Mouse (Mus musculus) ES-E14 (cell line): Measurements from ENCODE around the gene Trpm4. TPM values are rescaled to one million over a fixed set of nuclear protein-coding genes. Genes with fewer than 3 reads are reported as not detected.

ENCODE experiments used
- DNase-seq: peaks from one replicate; pipeline ENCODE4 v3.0.0-alpha.2; 2013; ENCODE audit warnings: low read depth, low spot score
- H3K27ac ChIP-seq: 2 replicates; pipeline ENCODE4 v1.5.1; 2012; ENCODE audit warnings: low read depth, mild to moderate bottlenecking, low read length, moderate library complexity, mixed read lengths; ENCODE audit not compliant: poor library complexity, insufficient read depth, severe bottlenecking
- H3K36me3 ChIP-seq: 2 replicates; pipeline ENCODE4 v1.6.1; 2012; ENCODE audit warnings: mild to moderate bottlenecking, low read length, moderate library complexity, mixed read lengths; ENCODE audit not compliant: control insufficient read depth, poor library complexity, insufficient read depth, severe bottlenecking
- H3K4me1 ChIP-seq, 2 experiments: fragments of 150-350 bp in 1 of 2; sonication (generic) in 1 of 2; 2 replicates each; pipeline ENCODE4 v1.6.1; 2012; ENCODE audit warnings: low read length in 2 of 2, mild to moderate bottlenecking in 1 of 2, mixed read lengths in 1 of 2; ENCODE audit not compliant: control insufficient read depth in 2 of 2, insufficient read depth in 2 of 2, poor library complexity in 1 of 2
- H3K4me3 ChIP-seq, 2 experiments: fragments of 150-350 bp in 1 of 2; sonication (generic) in 1 of 2; 2 replicates each; pipeline ENCODE4 v1.5.1; 2012; ENCODE audit warnings: low read length in 2 of 2, low read depth in 1 of 2, mild to moderate bottlenecking in 1 of 2, mixed read lengths in 1 of 2; ENCODE audit not compliant: insufficient read depth in 1 of 2, poor library complexity in 1 of 2, severe bottlenecking in 1 of 2
- H3K9ac ChIP-seq: 2 replicates; pipeline ENCODE4 v1.6.1; 2012; ENCODE audit warnings: low read depth, mild to moderate bottlenecking, low read length, mixed read lengths; ENCODE audit not compliant: poor library complexity, insufficient read depth, severe bottlenecking
- H3K9me3 ChIP-seq: fragments of 150-350 bp; sonication (generic); 2 replicates; pipeline ENCODE4 v1.6.1; 2012; ENCODE audit warnings: low read depth, mild to moderate bottlenecking, low read length; ENCODE audit not compliant: control insufficient read depth, insufficient read depth
- CHD2 ChIP-seq: IDR thresholded peaks from 2 replicates; pipeline ENCODE4 v1.6.1; 2014; ENCODE audit warnings: mild to moderate bottlenecking, low read depth, low read length, inconsistent platforms
- HCFC1 ChIP-seq: IDR thresholded peaks from 2 replicates; pipeline ENCODE4 v1.6.1; 2012; ENCODE audit warnings: low read length, inconsistent platforms, borderline replicate concordance; ENCODE audit not compliant: insufficient read depth
- MAFK ChIP-seq: IDR thresholded peaks from 2 replicates; pipeline ENCODE4 v1.6.1; 2014; ENCODE audit warnings: mild to moderate bottlenecking, low read depth, low read length, inconsistent platforms; ENCODE audit not compliant: insufficient read depth
- ZC3H11A ChIP-seq: IDR thresholded peaks from 2 replicates; pipeline ENCODE4 v1.6.1; 2012; ENCODE audit warnings: low read depth, mild to moderate bottlenecking, inconsistent platforms, low read length, borderline replicate concordance
- ZNF384 ChIP-seq: IDR thresholded peaks from 2 replicates; pipeline ENCODE4 v1.6.1; 2012; ENCODE audit warnings: low read depth, low read length, inconsistent platforms
- in situ Hi-C, 2 experiments: fragments of 600-800 bp; cut with MboI; formaldehyde crosslinking; loops; one replicate each; pipeline ENCODE4 v1.15.1; 2025; ENCODE audit warnings: low sequenced_read_pairs in 2 of 2, inconsistent platforms in 1 of 2; ENCODE audit not compliant: unreplicated experiment in 2 of 2
- total RNA-seq: library from RNA; depleted of rRNA; stranded (reverse); fragments of 300-350 nt; gene quantifications from 2 replicates; pipeline ENCODE4 v1.2.3, GENCODE M21; 2012

Gene Trpm4
- total RNA-seq, 1 experiment = 26.5 TPM

GRCm38 (mm10) chr7:45370475-45371311, 37.1 kb upstream of the Trpm4 start, which contains the start of gene Lin7b:
Gene Lin7b, minus strand, starts transcription at chr7:45370583.
- H3K4me1 ChIP-seq = peaks cover 2 to 18% of the 10 kb centered on the region in 2 experiments; a peak in 3 of 4 replicates
- peak; percentile 92 for DNase-seq
- peak within 1 kb of the TSS; percentile 50 for H3K9ac ChIP-seq
- peak within 1 kb of the TSS; percentile 68 to 80 for H3K4me3 ChIP-seq
- no peak within 1 kb of the TSS for H3K27ac ChIP-seq
- H3K9me3 ChIP-seq = no peaks in the 10 kb centered on the region
- H3K36me3 ChIP-seq = peaks cover 18% of the 10 kb centered on the region
- TF ChIP-seq CHD2 = peak; percentile 20; the same call in 1 of the 2 replicates
- TF ChIP-seq MAFK = no peak
- 0 out of 2 replicates have a peak, but pooled peaks have one; percentile 19 for TF ChIP-seq ZNF384
- TF ChIP-seq ZC3H11A = no peak
- no peak for TF ChIP-seq HCFC1
- in situ Hi-C loops = no loop called here

GRCm38 (mm10) chr7:45369836-45370474, 36.4 kb upstream of the Trpm4 start:
- in situ Hi-C loops = no loop called here
- H3K27ac ChIP-seq = no peak overlapping the region
- H3K9ac ChIP-seq = peak overlapping the region; percentile 50
- no peak for TF ChIP-seq ZNF384
- no peak for TF ChIP-seq HCFC1
- no peak for TF ChIP-seq MAFK
- TF ChIP-seq CHD2 = no peak; the same call in 1 of the 2 replicates
- no peak for TF ChIP-seq ZC3H11A
- H3K4me3 ChIP-seq = peak overlapping the region; percentile 68 to 80
- peaks cover 18% of the 10 kb centered on the region for H3K36me3 ChIP-seq
- no peak for DNase-seq
- H3K4me1 ChIP-seq = peaks cover 2 to 18% of the 10 kb centered on the region in 2 experiments; a peak in 3 of 4 replicates
- no peaks in the 10 kb centered on the region for H3K9me3 ChIP-seq

DNA sequence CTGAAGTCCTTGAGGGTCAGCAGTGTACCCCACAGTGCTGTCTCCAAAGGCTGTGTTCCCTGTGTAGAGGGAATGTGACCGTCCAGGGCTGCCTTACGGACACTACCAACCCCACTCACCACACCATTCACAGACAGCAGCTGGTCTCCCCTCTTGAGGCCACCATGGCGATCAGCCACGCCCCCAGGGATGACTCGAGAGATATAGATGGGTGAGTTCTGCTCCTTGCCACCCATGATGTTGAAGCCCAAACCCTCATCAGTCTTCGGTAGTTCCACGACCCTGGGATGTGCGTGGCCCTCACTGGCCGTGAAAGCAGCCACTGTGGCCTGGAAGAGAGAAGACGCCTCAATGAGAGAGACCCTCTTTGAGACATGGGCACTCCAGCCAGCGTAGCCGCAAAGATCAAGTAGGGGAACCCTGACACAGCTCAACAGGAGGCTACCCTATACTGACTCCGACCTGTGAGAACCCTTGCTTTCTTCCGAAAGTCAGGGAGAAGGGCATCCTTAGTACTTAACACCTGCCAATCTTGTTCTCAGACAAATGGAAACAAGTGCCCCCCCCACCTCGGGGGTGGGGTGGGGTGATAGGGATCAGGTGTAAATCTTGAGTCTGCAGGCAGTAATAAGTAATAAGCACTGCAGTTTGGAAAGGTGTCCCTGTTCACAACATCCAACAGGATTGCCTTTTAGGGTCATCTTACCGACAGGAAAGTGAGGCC, 35.6 kb upstream of the Trpm4 start:
- Histone ChIP-seq H3K9me3 (no peaks in the 10 kb centered on the region), H3K36me3 (peaks cover 14% of the 10 kb centered on the region), H3K9ac (no peak overlapping the region), H3K4me3 (0 out of 4 replicates have a peak overlapping the region, but pooled peaks of 1 of the 2 experiments have one; percentile 80), H3K27ac (no peak overlapping the region), H3K4me1 (peaks cover 2 to 18% of the 10 kb centered on the region in 2 experiments; a peak in 2 of 4 replicates)
- in situ Hi-C loops = no loop called here
- DNase-seq = no peak
- TF ChIP-seq ZC3H11A (no peak), MAFK (no peak), CHD2 (no peak), HCFC1 (no peak), ZNF384 (no peak)

GRCm38 (mm10) chr7:45368178-45368577, 34.6 kb upstream of the Trpm4 start:
- in situ Hi-C loops = no loop called here
- Histone ChIP-seq H3K27ac (no peak overlapping the region), H3K9ac (peak overlapping the region; percentile 83), H3K9me3 (no peaks in the 10 kb centered on the region), H3K36me3 (peaks cover 9% of the 10 kb centered on the region), H3K4me1 (peaks cover 2 to 18% of the 10 kb centered on the region in 2 experiments; a peak in 2 of 4 replicates), H3K4me3 (peak overlapping the region; percentile 72 to 81)
- TF ChIP-seq ZC3H11A = no peak
- no peak for TF ChIP-seq ZNF384
- no peak for TF ChIP-seq HCFC1
- TF ChIP-seq CHD2 = no peak
- TF ChIP-seq MAFK = no peak
- no peak for DNase-seq
